Mouse (Mus musculus) olfactory bulb, adult 2 months (tissue): ENCODE measurements around the gene Etnk1.

Source experiments
- CTCF ChIP-seq: fragments of 200-500 bp; IDR thresholded peaks from 2 replicates; pipeline ENCODE4 v1.5.1; 2012; ENCODE audit warnings: low read depth, mild to moderate bottlenecking, low read length, moderate library complexity; ENCODE audit not compliant: insufficient read depth
- POLR2A ChIP-seq: fragments of 200-500 bp; IDR thresholded peaks from 2 replicates; pipeline ENCODE4 v1.6.1; 2012; ENCODE audit warnings: mild to moderate bottlenecking, low read depth, low read length, moderate library complexity; ENCODE audit not compliant: insufficient read depth

- TF ChIP-seq POLR2A (no peak), CTCF (no peak)
Measured at GRCm38 (mm10) chr6:143261289-143261665, 94.3 kb downstream of the Etnk1 start.
